Mouse (Mus musculus) intestine, postnatal 0 days (tissue): Measurements from ENCODE around the gene Man2a1. TPM values are rescaled to one million over a fixed set of nuclear protein-coding genes. Genes with fewer than 3 reads are reported as not detected.

Experiments used
- ATAC-seq: fragments of 200-750 bp; cut with Nextera tagmentation; 2 replicates; pipeline ENCODE4 v1.8.0; 2017; ENCODE audit warnings: mild to moderate bottlenecking, moderate TSS enrichment, moderate library complexity
- H3K27ac ChIP-seq: fragments of 300-500 bp; sonication (generic); 2 replicates; pipeline ENCODE4 v1.5.1; 2014; ENCODE audit warnings: mild to moderate bottlenecking, low read depth, low read length, moderate library complexity
- H3K27me3 ChIP-seq: fragments of 300-500 bp; sonication (generic); replicated peaks from 2 replicates; pipeline ENCODE4 v1.6.1; 2014; ENCODE audit warnings: low read length, mixed read lengths; ENCODE audit not compliant: control insufficient read depth, insufficient read depth
- H3K36me3 ChIP-seq: fragments of 300-500 bp; sonication (generic); 2 replicates; pipeline ENCODE4 v1.6.1; 2014; ENCODE audit warnings: mild to moderate bottlenecking, moderate library complexity; ENCODE audit not compliant: control insufficient read depth, insufficient read depth
- H3K4me1 ChIP-seq: fragments of 300-500 bp; sonication (generic); replicated peaks from 2 replicates; pipeline ENCODE4 v1.6.1; 2014; ENCODE audit warnings: antibody characterized with exemption, low read length, mixed read lengths; ENCODE audit not compliant: control insufficient read depth, insufficient read depth
- H3K4me2 ChIP-seq: fragments of 300-500 bp; sonication (generic); replicated peaks from 2 replicates; pipeline ENCODE4 v1.6.1; 2014; ENCODE audit warnings: low read depth, mild to moderate bottlenecking, moderate library complexity
- H3K4me3 ChIP-seq: fragments of 300-500 bp; sonication (generic); 2 replicates; pipeline ENCODE4 v1.5.1; 2014; ENCODE audit warnings: low read depth, low read length
- H3K9ac ChIP-seq: fragments of 300-500 bp; sonication (generic); 2 replicates; pipeline ENCODE4 v1.6.1; 2014; ENCODE audit warnings: mild to moderate bottlenecking, low read depth, low read length
- H3K9me3 ChIP-seq: fragments of 300-500 bp; sonication (generic); 2 replicates; pipeline ENCODE4 v1.6.1; 2016; ENCODE audit warnings: mixed run types; ENCODE audit not compliant: control insufficient read depth
- CTCF ChIP-seq: sonication (generic); IDR thresholded peaks from 2 replicates; pipeline ENCODE4 v1.5.1; 2016; ENCODE audit warnings: low read depth, mild to moderate bottlenecking, control low read depth, antibody characterized with exemption, moderate library complexity
- WGBS: fragments of 180-500 bp; shearing (Covaris S2); extraction: QIAGEN DNeasy Blood & Tissue Kit; methylation state at CpG from one replicate; pipeline ENCODE4 v1.1.7; 2014; 5-methylcytosine and 5-hydroxymethylcytosine counted together
- polyA plus RNA-seq: library from polyadenylated mRNA; unstranded; fragments of >200 nt; fragmentation: Nextera tagmentation; extraction: Ambion mirVana; gene quantifications from 2 replicates; pipeline ENCODE4 v1.2.1, GENCODE M21; 2015

Man2a1 gene
- polyA plus RNA-seq, 1 experiment from 2014 or later, result 7.2 TPM

- no peak overlapping the region for H3K27ac ChIP-seq
- no peak for TF ChIP-seq CTCF
- H3K9me3 ChIP-seq, result no peaks in the 10 kb centered on the region
- no peak overlapping the region for H3K4me2 ChIP-seq
- ATAC-seq, result no peak
- no peak overlapping the region for H3K9ac ChIP-seq
- no peaks in the 10 kb centered on the region for H3K27me3 ChIP-seq
- H3K36me3 ChIP-seq, result no peaks in the 10 kb centered on the region
- 75% methylated on average over 3 of the region's 3 CpGs for WGBS
- no peak overlapping the region for H3K4me3 ChIP-seq
- no peaks in the 10 kb centered on the region for H3K4me1 ChIP-seq
Observed at GRCm38 (mm10) chr17:64567546-64567945, 33.0 kb upstream of the Man2a1 start.

GRCm38 (mm10) chr17:64573981-64574380, 26.6 kb upstream of the Man2a1 start:
- no peaks in the 10 kb centered on the region for H3K9me3 ChIP-seq
- no peak for ATAC-seq

GRCm38 (mm10) chr17:64575240-64575639, 25.3 kb upstream of the Man2a1 start:
- peak; percentile 59 for TF ChIP-seq CTCF
- no peak overlapping the region for H3K4me3 ChIP-seq

More at GRCm38 (mm10) chr17:64573981-64574380, 26.6 kb upstream of the Man2a1 start:
- WGBS, result 91% methylated on average over 9 of the region's 9 CpGs
- no peak overlapping the region for H3K4me3 ChIP-seq
- H3K4me2 ChIP-seq, result no peak overlapping the region
- no peaks in the 10 kb centered on the region for H3K27me3 ChIP-seq
- no peak overlapping the region for H3K9ac ChIP-seq
- H3K4me1 ChIP-seq, result no peaks in the 10 kb centered on the region
- no peak overlapping the region for H3K27ac ChIP-seq
- H3K36me3 ChIP-seq, result no peaks in the 10 kb centered on the region
- TF ChIP-seq CTCF, result no peak

GRCm38 (mm10) chr17:64577485-64577884, 23.1 kb upstream of the Man2a1 start:
- Histone ChIP-seq H3K4me2 (no peak overlapping the region), H3K36me3 (no peaks in the 10 kb centered on the region), H3K9ac (no peak overlapping the region), H3K4me3 (no peak overlapping the region), H3K4me1 (no peaks in the 10 kb centered on the region), H3K27me3 (no peaks in the 10 kb centered on the region), H3K9me3 (no peaks in the 10 kb centered on the region), H3K27ac (no peak overlapping the region)
- WGBS, result 26% methylated on average over 5 of the region's 5 CpGs
- ATAC-seq, result no peak
- TF ChIP-seq CTCF, result no peak

More at GRCm38 (mm10) chr17:64575240-64575639, 25.3 kb upstream of the Man2a1 start:
- Histone ChIP-seq H3K9me3 (no peaks in the 10 kb centered on the region), H3K4me1 (no peaks in the 10 kb centered on the region), H3K9ac (no peak overlapping the region), H3K4me2 (no peak overlapping the region), H3K36me3 (no peaks in the 10 kb centered on the region), H3K27me3 (no peaks in the 10 kb centered on the region), H3K27ac (no peak overlapping the region)
- 80% methylated on average over 6 of the region's 6 CpGs for WGBS
- ATAC-seq, result no peak

DNA sequence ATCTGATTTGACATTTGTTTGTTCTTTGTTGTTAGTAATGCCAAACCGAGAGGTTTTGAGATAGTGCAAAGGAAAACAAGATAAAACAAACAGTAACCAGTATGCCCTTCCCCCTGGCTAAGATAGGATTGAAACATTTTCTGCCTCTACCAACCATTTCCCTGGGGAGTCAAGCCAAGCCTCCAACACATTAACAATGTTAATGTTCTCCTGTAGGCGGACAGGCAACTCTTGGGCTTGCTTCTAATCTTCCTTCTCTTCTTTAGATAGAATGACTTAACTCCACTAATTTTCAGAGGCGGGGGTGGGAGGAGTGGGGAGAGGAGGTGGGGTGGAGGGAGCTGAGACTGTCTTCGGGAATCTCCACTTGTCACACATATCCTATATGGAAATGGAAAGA, 22.2 kb upstream of the Man2a1 start:
- Histone ChIP-seq H3K9ac (no peak overlapping the region), H3K9me3 (no peaks in the 10 kb centered on the region), H3K4me3 (no peak overlapping the region), H3K27ac (no peak overlapping the region), H3K4me1 (no peaks in the 10 kb centered on the region), H3K36me3 (no peaks in the 10 kb centered on the region), H3K4me2 (no peak overlapping the region), H3K27me3 (no peaks in the 10 kb centered on the region)
- no peak for TF ChIP-seq CTCF
- ATAC-seq, result no peak
- WGBS, result 17% methylated on average over 4 of the region's 4 CpGs

GRCm38 (mm10) chr17:64579696-64580095, 20.8 kb upstream of the Man2a1 start:
- H3K36me3 ChIP-seq, result no peaks in the 10 kb centered on the region
- TF ChIP-seq CTCF, result no peak
- no peak overlapping the region for H3K27ac ChIP-seq
- 56% methylated on average over 8 of the region's 8 CpGs for WGBS
- no peak overlapping the region for H3K9ac ChIP-seq
- no peaks in the 10 kb centered on the region for H3K4me1 ChIP-seq
- no peak overlapping the region for H3K4me3 ChIP-seq
- no peaks in the 10 kb centered on the region for H3K9me3 ChIP-seq
- no peak for ATAC-seq
- H3K27me3 ChIP-seq, result no peaks in the 10 kb centered on the region
- H3K4me2 ChIP-seq, result no peak overlapping the region

DNA sequence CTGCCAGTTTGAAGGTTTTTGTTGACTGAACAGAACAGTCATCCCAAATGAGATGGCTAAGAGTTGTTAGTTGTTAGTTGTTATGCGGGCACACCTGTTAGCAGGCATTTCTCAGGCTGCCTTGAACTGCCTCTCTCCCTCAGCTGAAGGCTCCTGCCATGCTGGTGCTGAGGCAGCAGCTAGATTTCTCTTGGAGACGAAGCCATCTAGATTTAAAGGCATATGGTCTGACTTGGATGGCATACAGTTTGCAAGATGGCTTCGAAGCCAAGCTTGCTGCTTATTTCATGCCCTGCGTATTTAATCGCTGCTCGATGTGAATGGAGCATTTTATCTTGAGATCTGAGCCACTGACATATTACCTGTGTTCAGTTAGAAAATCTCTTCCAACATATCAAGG, 19.4 kb upstream of the Man2a1 start:
- 87% methylated on average over 6 of the region's 6 CpGs for WGBS
- ATAC-seq, result no peak
- H3K4me1 ChIP-seq, result no peaks in the 10 kb centered on the region

More for the DNA sequence above, 19.4 kb upstream of the Man2a1 start:
- Histone ChIP-seq H3K36me3 (no peaks in the 10 kb centered on the region), H3K4me2 (no peak overlapping the region), H3K9ac (no peak overlapping the region), H3K27ac (no peak overlapping the region), H3K27me3 (no peaks in the 10 kb centered on the region), H3K9me3 (no peaks in the 10 kb centered on the region), H3K4me3 (no peak overlapping the region)
- TF ChIP-seq CTCF, result no peak
